Mouse (Mus musculus): ENCODE measurements around the gene Rims4. TPM values are rescaled to one million over a fixed set of nuclear protein-coding genes. Genes with fewer than 3 reads are reported as not detected.

Gene Rims4
- polyA plus RNA-seq, 1 experiment from 2014 or later, result 0.25 TPM

GRCm38 (mm10) chr2:163882859-163883652 lies 35.4 kb downstream of the Rims4 start:
- no peak for ATAC-seq (ENCODE audit: low FRiP score, low read depth)
- Histone ChIP-seq H3K27me3 (peaks cover 9% of the 10 kb centered on the region; the same call in 1 of the 2 replicates), H3K4me3 (no peak overlapping the region), H3K36me3 (no peaks in the 10 kb centered on the region), H3K27ac (no peak overlapping the region), H3K9me3 (no peaks in the 10 kb centered on the region), H3K9ac (no peak overlapping the region), H3K4me1 (no peaks in the 10 kb centered on the region), H3K4me2 (replicated peaks) (no peak overlapping the region)
- 63% methylated on average over 17 of the region's 17 CpGs for WGBS

DNA sequence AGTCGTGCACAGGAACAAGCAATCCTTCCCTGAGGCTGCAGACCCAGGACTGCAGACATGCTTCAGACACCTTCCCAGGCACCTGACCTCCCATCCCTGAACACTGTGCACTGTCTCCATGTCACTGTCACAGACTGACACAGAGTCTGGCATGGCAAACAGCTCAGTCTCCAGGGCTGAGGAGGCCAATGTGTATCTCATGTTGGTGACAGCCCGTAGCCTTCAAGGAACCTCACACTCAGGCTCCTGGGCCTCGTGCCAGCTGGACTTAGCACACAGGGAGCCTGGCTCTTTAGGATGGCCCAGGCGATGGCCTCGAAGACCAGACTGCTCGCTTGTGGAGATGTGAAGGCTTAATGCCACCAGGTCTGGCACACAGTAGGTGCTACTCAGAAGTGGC lies 37.6 kb downstream of the Rims4 start:
- Histone ChIP-seq H3K36me3 (no peaks in the 10 kb centered on the region), H3K9ac (no peak overlapping the region), H3K4me3 (no peak overlapping the region), H3K9me3 (no peaks in the 10 kb centered on the region), H3K4me1 (peaks cover 1% of the 10 kb centered on the region; the same call in 1 of the 2 replicates), H3K4me2 (replicated peaks) (no peak overlapping the region), H3K27ac (no peak overlapping the region), H3K27me3 (peaks cover 9% of the 10 kb centered on the region; the same call in 1 of the 2 replicates)
- ATAC-seq (ENCODE audit: low FRiP score, low read depth), result no peak
- WGBS, result 85% methylated on average over 6 of the region's 6 CpGs

DNA sequence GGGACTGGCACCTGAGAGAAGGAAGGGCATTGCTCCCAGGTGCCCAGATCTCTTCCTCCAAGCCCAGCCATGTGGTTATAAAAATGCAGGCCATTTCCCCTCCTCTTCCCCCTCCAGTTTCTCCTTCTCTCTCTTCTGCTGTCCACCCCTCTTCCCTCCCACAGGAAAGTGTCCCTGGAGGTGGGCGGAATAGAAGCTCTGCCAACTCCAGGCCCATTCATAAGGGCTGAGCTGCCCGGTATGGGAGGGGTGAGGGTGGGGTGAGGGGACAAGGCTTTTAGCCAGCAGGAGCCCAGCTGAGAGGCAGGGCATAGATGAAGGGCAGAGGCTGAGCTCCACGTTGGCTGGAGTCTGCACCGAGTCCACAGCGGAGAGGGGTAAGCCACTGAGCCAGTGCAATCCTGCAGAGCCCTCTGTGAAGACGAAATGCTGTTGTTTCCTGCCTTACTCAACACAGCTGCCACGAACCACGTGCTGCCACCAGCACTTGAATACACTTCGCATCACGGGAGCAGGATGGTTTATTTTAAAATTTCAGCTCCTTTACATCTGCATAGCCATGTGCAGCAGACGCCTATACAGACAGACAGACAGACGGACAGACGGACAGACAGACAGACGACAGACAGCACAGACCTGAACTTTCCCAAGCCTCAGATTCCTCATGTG lies 41.5 kb downstream of the Rims4 start:
- no peaks in the 10 kb centered on the region for H3K9me3 ChIP-seq
- no peak overlapping the region for H3K9ac ChIP-seq
- no peak overlapping the region for H3K4me2 ChIP-seq (replicated peaks)
- H3K4me1 ChIP-seq, result peaks cover 7% of the 10 kb centered on the region; the same call in 1 of the 2 replicates
- H3K4me3 ChIP-seq, result no peak overlapping the region
- no peak for ATAC-seq (ENCODE audit: low FRiP score, low read depth)
- no peak overlapping the region for H3K27ac ChIP-seq
- H3K36me3 ChIP-seq, result no peaks in the 10 kb centered on the region
- peaks cover 6% of the 10 kb centered on the region; the same call in 1 of the 2 replicates for H3K27me3 ChIP-seq
- 73% methylated on average over 14 of the region's 14 CpGs for WGBS

DNA sequence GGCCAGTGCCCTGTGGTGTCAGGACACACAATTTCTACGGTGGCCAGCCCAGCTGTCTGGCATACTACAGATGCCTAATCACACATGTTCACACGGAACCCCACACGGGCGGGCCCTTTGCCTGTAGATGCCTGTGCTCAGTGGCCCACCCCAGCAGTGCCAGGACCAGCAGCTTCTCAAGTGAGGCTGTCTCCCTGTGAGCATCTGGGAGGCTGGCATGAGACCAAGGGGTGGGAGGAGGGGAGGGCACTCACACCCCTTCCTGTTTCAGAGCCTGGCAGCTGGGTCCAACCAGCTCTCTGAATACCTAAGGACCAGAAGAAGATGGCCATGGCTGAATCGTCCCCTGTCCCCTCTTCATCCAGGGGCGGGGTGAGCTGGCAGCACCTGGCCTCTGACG lies 43.0 kb downstream of the Rims4 start:
- no peak for ATAC-seq (ENCODE audit: low FRiP score, low read depth)
- Histone ChIP-seq H3K36me3 (no peaks in the 10 kb centered on the region), H3K27me3 (peaks cover 3% of the 10 kb centered on the region), H3K4me1 (peaks cover 11% of the 10 kb centered on the region), H3K9ac (no peak overlapping the region), H3K27ac (no peak overlapping the region), H3K4me3 (no peak overlapping the region), H3K4me2 (replicated peaks) (no peak overlapping the region), H3K9me3 (no peaks in the 10 kb centered on the region)
- WGBS, result 71% methylated on average over 7 of the region's 7 CpGs

GRCm38 (mm10) chr2:163874877-163875276 lies 43.6 kb downstream of the Rims4 start:
- Histone ChIP-seq H3K4me2 (replicated peaks) (no peak overlapping the region), H3K36me3 (no peaks in the 10 kb centered on the region), H3K27ac (no peak overlapping the region), H3K9ac (no peak overlapping the region), H3K4me1 (peaks cover 12% of the 10 kb centered on the region), H3K9me3 (no peaks in the 10 kb centered on the region), H3K4me3 (no peak overlapping the region), H3K27me3 (peaks cover 9% of the 10 kb centered on the region)
- WGBS, result 45% methylated on average over 5 of the region's 5 CpGs
- no peak for ATAC-seq (ENCODE audit: low FRiP score, low read depth)

- Histone ChIP-seq H3K9me3 (no peaks in the 10 kb centered on the region), H3K27ac (no peak overlapping the region), H3K4me1 (peaks cover 12% of the 10 kb centered on the region), H3K9ac (no peak overlapping the region), H3K4me3 (no peak overlapping the region), H3K36me3 (no peaks in the 10 kb centered on the region), H3K4me2 (replicated peaks) (no peak overlapping the region), H3K27me3 (peaks cover 22% of the 10 kb centered on the region)
- no peak for ATAC-seq (ENCODE audit: low FRiP score, low read depth)
- whole genome bisulfite sequencing, result 43% methylated on average over 3 of the region's 3 CpGs
Measured at GRCm38 (mm10) chr2:163871906-163872305, 46.6 kb downstream of the Rims4 start.

DNA sequence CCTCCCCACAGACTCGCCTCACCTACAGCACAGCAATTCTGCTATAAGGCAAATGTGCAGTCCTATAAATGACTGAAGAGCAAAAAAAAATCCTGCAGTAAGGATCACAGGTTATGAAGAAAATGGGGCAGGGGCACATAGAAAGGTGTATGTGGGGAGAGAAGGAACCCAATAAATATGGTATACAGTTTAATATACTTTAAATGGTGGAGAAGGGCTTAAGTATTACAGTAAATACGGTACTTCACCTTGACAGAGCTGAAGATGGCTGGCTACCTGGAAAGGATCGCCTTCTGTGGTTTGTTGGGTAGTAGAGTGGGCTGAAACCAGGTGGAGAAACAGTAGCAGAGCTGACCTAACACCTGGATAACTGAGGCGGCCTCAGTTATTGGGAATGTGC lies 47.2 kb downstream of the Rims4 start:
- Histone ChIP-seq H3K27me3 (peaks cover 28% of the 10 kb centered on the region), H3K9ac (no peak overlapping the region), H3K27ac (no peak overlapping the region), H3K4me2 (replicated peaks) (no peak overlapping the region), H3K9me3 (no peaks in the 10 kb centered on the region), H3K36me3 (no peaks in the 10 kb centered on the region), H3K4me3 (no peak overlapping the region), H3K4me1 (peaks cover 12% of the 10 kb centered on the region)
- no peak for ATAC-seq (ENCODE audit: low FRiP score, low read depth)
- WGBS, result 80% methylated on average over 4 of the region's 4 CpGs

- Histone ChIP-seq H3K27me3 (peaks cover 34% of the 10 kb centered on the region), H3K27ac (no peak overlapping the region), H3K9ac (no peak overlapping the region), H3K4me2 (replicated peaks) (no peak overlapping the region), H3K4me1 (peaks cover 5% of the 10 kb centered on the region; the same call in 1 of the 2 replicates), H3K9me3 (no peaks in the 10 kb centered on the region), H3K36me3 (no peaks in the 10 kb centered on the region), H3K4me3 (no peak overlapping the region)
- ATAC-seq (ENCODE audit: low FRiP score, low read depth), result no peak
- 58% methylated on average over 5 of the region's 5 CpGs for WGBS
Measured at GRCm38 (mm10) chr2:163869783-163870182, 48.7 kb downstream of the Rims4 start.

GRCm38 (mm10) chr2:163866061-163866460 lies 52.4 kb downstream of the Rims4 start:
- no peak for ATAC-seq (ENCODE audit: low FRiP score, low read depth)
- 32% methylated on average over 9 of the region's 9 CpGs for WGBS
- peaks cover 67% of the 10 kb centered on the region for H3K27me3 ChIP-seq
- no peak overlapping the region for H3K27ac ChIP-seq
- H3K36me3 ChIP-seq, result no peaks in the 10 kb centered on the region
- no peak overlapping the region for H3K9ac ChIP-seq
- H3K9me3 ChIP-seq, result no peaks in the 10 kb centered on the region
- H3K4me1 ChIP-seq, result peaks cover 5% of the 10 kb centered on the region; the same call in 1 of the 2 replicates
- no peak overlapping the region for H3K4me2 ChIP-seq (replicated peaks)
- no peak overlapping the region for H3K4me3 ChIP-seq

GRCm38 (mm10) chr2:163865311-163865710 lies 53.2 kb downstream of the Rims4 start:
- 93% methylated on average over 5 of the region's 5 CpGs for WGBS
- Histone ChIP-seq H3K9me3 (no peaks in the 10 kb centered on the region), H3K4me3 (no peak overlapping the region), H3K4me2 (replicated peaks) (no peak overlapping the region), H3K36me3 (no peaks in the 10 kb centered on the region), H3K4me1 (no peaks in the 10 kb centered on the region), H3K27ac (no peak overlapping the region), H3K9ac (no peak overlapping the region), H3K27me3 (peaks cover 70% of the 10 kb centered on the region)
- no peak for ATAC-seq (ENCODE audit: low FRiP score, low read depth)

DNA sequence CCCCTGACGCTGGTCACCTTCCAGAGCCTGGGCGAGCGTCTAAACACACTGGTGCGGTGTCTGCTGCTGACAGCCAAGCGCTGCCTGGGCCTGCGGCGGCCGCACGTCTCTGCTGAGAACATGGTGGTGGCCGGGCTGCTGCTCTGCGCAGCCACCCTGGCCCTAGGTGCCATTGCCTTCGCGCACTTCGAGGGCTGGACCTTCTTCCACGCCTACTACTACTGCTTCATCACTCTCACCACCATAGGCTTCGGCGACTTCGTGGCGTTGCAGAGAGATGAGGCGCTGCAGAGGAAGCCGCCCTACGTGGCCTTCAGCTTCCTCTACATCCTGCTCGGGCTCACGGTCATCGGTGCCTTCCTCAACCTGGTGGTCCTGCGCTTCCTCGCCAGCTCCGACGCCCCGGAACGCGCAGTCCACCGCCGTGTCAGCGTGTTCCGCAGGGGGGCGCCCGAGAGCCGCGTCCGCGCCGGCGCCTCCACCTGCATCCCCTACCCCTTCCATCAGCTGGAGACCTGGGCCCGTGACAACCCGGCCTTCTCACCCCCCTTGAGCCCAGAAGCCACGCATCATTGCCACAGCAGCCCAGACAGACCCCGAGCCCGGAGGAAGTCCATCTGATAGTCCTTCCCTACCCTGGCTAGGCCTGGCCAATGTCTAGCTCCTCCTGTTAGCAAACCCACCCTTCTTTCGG lies 60.1 kb downstream of the Rims4 start:
- WGBS, result 12% methylated on average over 50 of the region's 50 CpGs

GRCm38 (mm10) chr2:163857233-163857632 lies 61.2 kb downstream of the Rims4 start:
- 72% methylated on average over 6 of the region's 6 CpGs for WGBS

More for the DNA sequence above, 60.1 kb downstream of the Rims4 start:
- Histone ChIP-seq H3K4me3 (peak overlapping the region; percentile 17; the same call in 1 of the 2 replicates), H3K36me3 (no peaks in the 10 kb centered on the region), H3K9ac (no peak overlapping the region), H3K9me3 (no peaks in the 10 kb centered on the region), H3K27ac (no peak overlapping the region), H3K27me3 (peaks cover 97% of the 10 kb centered on the region), H3K4me1 (peaks cover 4% of the 10 kb centered on the region; the same call in 1 of the 2 replicates), H3K4me2 (replicated peaks) (peak overlapping the region; percentile 48)
- no peak for ATAC-seq (ENCODE audit: low FRiP score, low read depth)

More at GRCm38 (mm10) chr2:163857233-163857632, 61.2 kb downstream of the Rims4 start:
- ATAC-seq (ENCODE audit: low FRiP score, low read depth), result no peak
- Histone ChIP-seq H3K4me1 (peaks cover 4% of the 10 kb centered on the region; the same call in 1 of the 2 replicates), H3K27me3 (peaks cover 96% of the 10 kb centered on the region), H3K36me3 (no peaks in the 10 kb centered on the region), H3K9ac (no peak overlapping the region), H3K9me3 (no peaks in the 10 kb centered on the region), H3K27ac (no peak overlapping the region), H3K4me3 (no peak overlapping the region), H3K4me2 (replicated peaks) (no peak overlapping the region)

Data from limb, embryonic 13.5 days (tissue).